Mouse (Mus musculus) heart, adult 2 months (tissue): Measurements from ENCODE around the gene Tmem170b.

Experiments used
- CTCF ChIP-seq: fragments of 200-600 bp; IDR thresholded peaks from 2 replicates; pipeline ENCODE4 v1.8.1; 2022; ENCODE audit warnings: antibody characterized with exemption, mild to moderate bottlenecking, moderate library complexity
- POLR2A ChIP-seq: fragments of 200-500 bp; IDR thresholded peaks from 2 replicates; pipeline ENCODE4 v1.6.1; 2011; ENCODE audit warnings: mild to moderate bottlenecking, low read depth, low read length, control low read depth; ENCODE audit not compliant: insufficient read depth

- no peak for TF ChIP-seq POLR2A
- TF ChIP-seq CTCF, result no peak
Measured at GRCm38 (mm10) chr13:41568926-41569325, 36.8 kb upstream of the Tmem170b start.
